Mouse (Mus musculus) midbrain, embryonic 13.5 days (tissue): ENCODE measurements at regions not wholly inside any gene's neighbourhood (a gene's known extent, or its start where the extent isn't known, plus 50 kb on each side); places are given as distances from the start of the nearest gene placed in this dataset.

Source experiments
- ATAC-seq: fragments of 200-750 bp; cut with Nextera tagmentation; 2 replicates; pipeline ENCODE4 v1.8.0; 2017; ENCODE audit warnings: mild to moderate bottlenecking, moderate TSS enrichment, moderate library complexity
- H3K27ac ChIP-seq: fragments of 300-500 bp; sonication (generic); 2 replicates; pipeline ENCODE4 v1.5.1; 2015; ENCODE audit warnings: inconsistent platforms, mild to moderate bottlenecking, moderate library complexity
- H3K27me3 ChIP-seq: fragments of 300-500 bp; sonication (generic); 2 replicates; pipeline ENCODE4 v1.6.1; 2015; ENCODE audit warnings: mild to moderate bottlenecking, inconsistent platforms
- H3K36me3 ChIP-seq: fragments of 300-500 bp; sonication (generic); 2 replicates; pipeline ENCODE4 v1.6.1; 2015; ENCODE audit warnings: mild to moderate bottlenecking, inconsistent platforms
- H3K4me1 ChIP-seq: fragments of 300-500 bp; sonication (generic); replicated peaks from 2 replicates; pipeline ENCODE4 v1.6.1; 2015; ENCODE audit warnings: inconsistent platforms
- H3K4me2 ChIP-seq: fragments of 300-500 bp; sonication (generic); replicated peaks from 2 replicates; pipeline ENCODE4 v1.6.1; 2015; ENCODE audit warnings: moderate library complexity, mild to moderate bottlenecking, inconsistent platforms
- H3K4me3 ChIP-seq: fragments of 300-500 bp; sonication (generic); replicated peaks from 2 replicates; pipeline ENCODE4 v1.5.1; 2015; ENCODE audit warnings: mild to moderate bottlenecking, inconsistent platforms
- H3K9ac ChIP-seq: fragments of 300-500 bp; sonication (generic); replicated peaks from 2 replicates; pipeline ENCODE4 v1.6.1; 2015; ENCODE audit warnings: mild to moderate bottlenecking, inconsistent platforms
- H3K9me3 ChIP-seq: fragments of 300-500 bp; sonication (generic); 2 replicates; pipeline ENCODE4 v1.6.1; 2016; ENCODE audit warnings: mild to moderate bottlenecking, inconsistent platforms
- WGBS: fragments of 180-500 bp; shearing (Covaris S2); methylation state at CpG from one replicate; pipeline ENCODE4 v1.1.7; 2015; 5-methylcytosine and 5-hydroxymethylcytosine counted together

DNA sequence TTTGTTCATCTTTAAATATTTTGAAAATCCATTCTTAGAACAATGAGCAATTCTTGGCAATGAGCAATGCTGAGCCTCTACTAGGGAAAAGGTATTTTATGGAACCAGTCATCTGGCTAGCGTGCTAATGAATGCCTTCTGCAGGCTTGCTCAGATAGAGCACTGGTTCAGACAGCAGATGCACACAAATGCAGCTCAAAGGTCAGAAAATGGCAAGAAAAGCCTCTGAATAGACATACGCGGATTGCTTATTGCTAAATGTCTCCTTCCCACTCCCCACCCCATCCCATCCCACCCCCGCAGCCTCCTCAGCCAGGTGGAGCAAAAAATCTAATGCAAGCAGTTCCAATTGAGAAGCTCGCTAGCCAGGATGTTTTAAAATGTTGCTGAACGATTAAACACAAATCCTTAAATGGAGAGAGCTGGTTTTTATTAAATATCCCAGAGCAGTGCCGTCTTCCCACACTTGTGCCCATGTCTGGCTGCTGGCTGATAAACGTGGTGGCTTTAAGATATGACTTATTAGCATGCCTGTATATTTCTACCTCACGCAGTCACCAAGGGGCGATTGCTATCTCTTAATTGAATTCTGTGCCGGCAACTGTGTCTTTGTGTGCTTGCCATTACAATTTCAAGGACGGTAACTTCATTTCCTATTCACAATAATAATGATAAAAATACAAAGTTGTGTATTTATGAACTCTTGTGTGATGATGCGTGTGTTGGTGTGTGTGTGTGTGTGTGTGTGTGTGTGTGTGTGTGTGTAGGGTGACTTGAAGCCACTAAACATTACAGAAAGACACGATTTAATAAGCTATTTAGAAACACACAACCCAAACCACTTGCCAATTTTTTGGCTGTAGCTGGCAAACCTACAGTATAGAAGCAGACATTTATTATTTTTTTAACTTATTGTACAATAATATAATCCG, 192.7 kb upstream of the Pabpc6 start:
- peaks cover 20% of the 10 kb centered on the region for H3K4me1 ChIP-seq
- no peak overlapping the region for H3K9ac ChIP-seq
- peak overlapping the region; percentile 74 for H3K27ac ChIP-seq
- 53% methylated on average over 15 of the region's 15 CpGs for WGBS
- no peak overlapping the region for H3K4me2 ChIP-seq
- no peaks in the 10 kb centered on the region for H3K36me3 ChIP-seq
- H3K4me3 ChIP-seq = no peak overlapping the region
- peak; percentile 83 for ATAC-seq
- peaks cover 5% of the 10 kb centered on the region; the same call in 1 of the 2 replicates for H3K9me3 ChIP-seq
- H3K27me3 ChIP-seq = no peaks in the 10 kb centered on the region

DNA sequence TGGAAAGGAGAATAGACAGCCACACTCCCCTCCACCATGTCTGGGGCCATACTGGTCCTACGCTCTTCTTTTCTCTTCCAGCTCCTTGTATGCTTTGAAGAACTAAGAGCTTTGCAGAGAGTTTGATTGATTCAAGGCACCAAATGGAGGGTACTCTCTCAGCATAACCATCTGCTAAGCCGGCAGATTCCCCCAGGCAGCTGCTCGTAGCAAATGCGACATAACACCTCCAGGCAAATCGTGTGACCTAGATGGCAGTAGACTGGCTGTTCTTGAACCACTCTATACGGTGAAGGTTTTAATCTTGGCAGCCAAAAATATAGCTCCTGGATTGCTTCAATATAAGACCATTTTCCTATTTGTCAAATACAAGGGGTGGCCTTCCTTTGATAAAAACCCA, 191.8 kb upstream of the Pabpc6 start:
- peaks cover 20% of the 10 kb centered on the region for H3K4me1 ChIP-seq
- 75% methylated on average over 6 of the region's 6 CpGs for WGBS
- H3K36me3 ChIP-seq = no peaks in the 10 kb centered on the region
- no peak overlapping the region for H3K9ac ChIP-seq
- no peak overlapping the region for H3K4me2 ChIP-seq
- peak overlapping the region; percentile 74 for H3K27ac ChIP-seq
- peaks cover 13% of the 10 kb centered on the region; the same call in 1 of the 2 replicates for H3K9me3 ChIP-seq
- no peaks in the 10 kb centered on the region for H3K27me3 ChIP-seq
- ATAC-seq = no peak
- no peak overlapping the region for H3K4me3 ChIP-seq

DNA sequence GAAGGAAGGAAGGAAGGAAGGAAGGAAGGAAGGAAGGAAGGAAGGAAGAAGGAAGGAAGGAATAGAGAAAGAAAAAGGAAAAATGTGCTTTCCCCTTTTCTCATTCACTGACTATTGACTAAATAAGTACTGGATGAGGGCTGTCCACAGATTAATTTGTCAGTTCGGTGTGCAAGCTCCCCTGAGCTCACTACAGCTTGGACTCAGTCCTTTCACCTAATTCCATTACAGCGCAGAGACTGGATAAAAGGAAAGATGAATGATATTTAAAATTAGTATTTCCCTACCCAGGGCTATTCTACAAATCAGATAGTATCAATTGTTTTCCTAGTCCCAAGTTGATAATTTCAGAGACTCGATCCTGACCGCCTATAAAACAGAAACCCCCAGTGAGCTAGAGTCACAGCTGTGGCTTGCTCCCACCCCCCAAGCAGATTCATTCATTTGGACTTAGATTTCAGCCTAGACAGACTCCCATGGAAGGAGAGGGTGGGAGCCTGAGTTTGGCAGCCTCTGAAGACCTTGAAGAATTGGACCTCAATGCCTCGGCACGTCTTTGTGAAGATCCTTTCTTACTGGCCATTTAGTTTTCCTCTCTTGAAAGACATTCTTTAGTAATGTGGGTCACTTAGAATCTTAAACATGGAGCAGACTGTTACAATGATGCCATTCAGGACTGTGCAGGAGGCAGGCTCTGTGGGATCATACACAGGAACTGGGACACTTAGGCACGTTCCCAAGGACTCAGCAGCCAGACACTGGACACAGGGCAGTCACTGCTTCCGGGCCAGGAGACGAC, 179.2 kb upstream of the Pabpc6 start:
- WGBS = 38% methylated on average over 9 of the region's 9 CpGs

DNA sequence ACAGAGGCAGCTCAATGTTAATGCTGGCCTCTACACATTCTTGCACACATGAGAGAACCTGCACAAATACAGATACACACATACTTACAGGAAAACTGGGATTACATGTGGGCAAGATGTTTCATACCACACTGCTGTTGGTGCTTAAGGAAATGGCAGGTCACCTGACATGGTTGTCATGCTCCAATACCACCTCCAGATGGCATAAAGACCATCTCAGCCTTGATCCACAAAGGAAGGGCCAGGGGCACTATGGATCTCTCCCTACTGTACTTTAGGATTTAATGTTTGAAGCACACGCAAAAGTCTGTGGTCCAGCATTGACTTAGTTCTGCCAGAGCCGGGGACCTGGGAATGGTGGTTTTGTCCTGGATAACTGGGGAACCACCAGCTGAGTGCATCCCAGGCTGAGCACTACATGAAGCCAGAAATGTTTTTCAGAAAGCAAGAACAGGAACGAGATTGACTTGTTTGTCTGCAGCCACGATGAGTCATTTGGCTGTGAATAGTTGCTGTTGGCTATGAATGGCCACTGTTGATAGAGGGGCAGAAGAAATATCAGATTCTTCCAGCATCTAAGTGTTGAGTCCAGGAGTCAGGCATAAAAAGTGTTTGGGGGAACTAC, 176.0 kb upstream of the Pabpc6 start:
- Histone ChIP-seq H3K9me3 (no peaks in the 10 kb centered on the region), H3K4me1 (0 out of 2 replicates have a peak, but pooled peaks cover 14% of the 10 kb centered on the region), H3K36me3 (no peaks in the 10 kb centered on the region), H3K27me3 (no peaks in the 10 kb centered on the region), H3K27ac (no peak overlapping the region), H3K4me2 (no peak overlapping the region), H3K4me3 (no peak overlapping the region), H3K9ac (no peak overlapping the region)
- WGBS = 76% methylated on average over 4 of the region's 4 CpGs
- ATAC-seq = no peak

More for the DNA sequence above, 179.2 kb upstream of the Pabpc6 start:
- Histone ChIP-seq H3K9ac (no peak overlapping the region), H3K27me3 (no peaks in the 10 kb centered on the region), H3K36me3 (no peaks in the 10 kb centered on the region), H3K9me3 (no peaks in the 10 kb centered on the region), H3K4me1 (0 out of 2 replicates have a peak, but pooled peaks cover 14% of the 10 kb centered on the region), H3K27ac (0 out of 2 replicates have a peak overlapping the region, but pooled peaks have one; percentile 58), H3K4me3 (no peak overlapping the region), H3K4me2 (no peak overlapping the region)
- peak; percentile 92 for ATAC-seq

DNA sequence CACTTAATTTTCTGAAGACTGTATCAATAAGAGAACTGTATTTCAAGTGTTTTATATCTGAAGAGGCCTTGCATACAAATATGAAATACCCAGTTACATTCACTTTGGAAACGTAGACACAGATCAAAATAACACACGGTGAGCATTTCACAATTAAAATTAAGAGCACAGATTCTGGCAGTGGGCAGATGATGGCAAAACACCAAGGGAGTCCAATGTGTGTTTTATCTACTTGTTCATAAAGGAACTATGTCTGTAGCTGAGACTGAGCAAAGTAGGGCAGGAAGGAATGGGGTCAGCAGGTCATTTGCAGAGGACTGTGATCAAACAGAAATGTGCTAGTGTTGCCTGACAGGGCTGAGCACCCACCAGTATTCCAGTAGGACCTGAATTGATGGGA, 171.6 kb upstream of the Pabpc6 start:
- no peak overlapping the region for H3K4me2 ChIP-seq
- no peak overlapping the region for H3K9ac ChIP-seq
- H3K9me3 ChIP-seq = no peaks in the 10 kb centered on the region
- no peaks in the 10 kb centered on the region for H3K4me1 ChIP-seq
- H3K27ac ChIP-seq = no peak overlapping the region
- ATAC-seq = no peak
- 81% methylated on average over 2 of the region's 2 CpGs for WGBS
- no peaks in the 10 kb centered on the region for H3K27me3 ChIP-seq
- H3K36me3 ChIP-seq = no peaks in the 10 kb centered on the region
- H3K4me3 ChIP-seq = no peak overlapping the region

DNA sequence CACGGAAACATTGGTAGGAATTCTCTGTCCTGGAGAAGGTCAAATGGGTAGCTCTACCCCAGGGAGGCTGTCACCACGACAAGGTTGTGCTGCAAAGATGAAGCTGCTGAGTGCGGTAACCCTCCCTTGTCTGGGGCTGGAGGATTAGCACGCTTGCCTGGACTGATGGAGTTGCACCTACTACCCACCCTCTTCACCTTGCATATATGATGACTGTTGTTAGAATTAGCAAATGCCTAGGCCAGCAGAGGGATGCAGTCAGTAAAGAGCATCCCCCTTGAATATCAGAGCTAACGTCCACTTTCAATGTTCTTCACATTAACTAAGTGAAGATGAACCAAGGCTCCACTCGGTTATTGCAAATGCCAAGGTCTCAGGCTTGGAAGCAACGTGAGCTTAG, 169.7 kb upstream of the Pabpc6 start:
- ATAC-seq = no peak
- Histone ChIP-seq H3K27me3 (no peaks in the 10 kb centered on the region), H3K27ac (no peak overlapping the region), H3K9ac (no peak overlapping the region), H3K9me3 (no peaks in the 10 kb centered on the region), H3K4me1 (no peaks in the 10 kb centered on the region), H3K4me2 (no peak overlapping the region), H3K4me3 (no peak overlapping the region), H3K36me3 (no peaks in the 10 kb centered on the region)
- 81% methylated on average over 7 of the region's 7 CpGs for WGBS

DNA sequence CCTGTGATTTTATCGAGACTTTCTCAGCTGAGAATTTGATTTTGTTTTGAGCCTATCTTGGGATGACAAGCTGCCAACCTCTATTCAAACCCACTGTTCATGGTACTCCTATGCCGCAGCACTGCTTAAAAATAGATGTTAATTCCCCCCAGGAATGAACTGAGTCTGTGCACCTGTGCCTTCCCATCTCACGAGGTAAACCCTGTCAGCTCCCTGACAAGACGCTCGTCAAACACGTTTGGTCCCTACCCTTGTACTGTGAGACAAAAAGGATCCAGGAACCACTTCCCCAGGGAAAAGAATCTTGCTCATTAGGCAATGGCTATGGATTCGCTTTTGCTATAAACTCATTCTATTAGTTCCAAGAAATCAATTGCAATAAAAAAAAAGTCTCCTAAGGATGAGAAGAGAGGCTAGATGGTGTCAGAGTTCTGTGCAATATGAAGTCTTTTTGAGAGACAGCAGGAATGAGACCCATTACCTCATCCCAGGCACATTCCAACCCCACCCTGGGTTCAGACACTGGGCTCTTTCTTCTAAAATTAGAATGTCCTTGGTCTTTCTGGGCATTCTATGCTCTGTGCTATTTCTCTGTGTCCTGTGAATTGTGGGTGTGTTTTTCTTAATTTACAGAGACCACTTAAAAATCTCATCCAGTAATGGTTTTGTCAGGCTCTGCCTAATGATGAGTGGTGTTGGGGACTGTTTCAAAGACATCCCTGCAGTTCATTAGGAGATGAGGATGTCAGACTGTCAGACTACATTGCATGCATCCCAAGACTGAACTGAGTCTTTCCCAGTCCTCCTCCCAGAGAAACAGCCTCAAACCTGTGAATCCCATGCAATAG, 167.7 kb upstream of the Pabpc6 start:
- no peak for ATAC-seq
- WGBS = 75% methylated on average over 7 of the region's 7 CpGs
- H3K4me2 ChIP-seq = no peak overlapping the region
- H3K27ac ChIP-seq = no peak overlapping the region
- H3K27me3 ChIP-seq = no peaks in the 10 kb centered on the region
- H3K9ac ChIP-seq = no peak overlapping the region
- H3K36me3 ChIP-seq = no peaks in the 10 kb centered on the region
- H3K4me1 ChIP-seq = no peaks in the 10 kb centered on the region
- H3K4me3 ChIP-seq = no peak overlapping the region
- no peaks in the 10 kb centered on the region for H3K9me3 ChIP-seq

DNA sequence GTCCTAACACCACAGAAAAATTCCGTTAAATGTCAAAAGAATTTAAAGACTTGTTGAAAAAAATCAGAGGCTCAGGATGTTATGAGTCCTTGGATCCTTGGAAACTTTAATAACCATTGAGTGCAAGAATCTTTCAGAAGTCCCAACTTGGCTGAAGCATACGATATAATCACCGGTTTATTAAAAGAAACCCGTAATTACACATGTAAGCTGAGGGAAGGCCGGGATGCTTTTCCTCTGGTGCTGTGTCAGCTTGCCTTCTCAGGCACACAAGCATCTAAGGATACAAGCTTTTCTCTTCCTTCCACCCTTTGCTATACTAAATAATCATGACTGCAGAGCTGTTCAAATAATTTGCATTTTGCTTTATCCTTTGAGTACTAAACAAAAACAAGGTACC, 160.4 kb upstream of the Pabpc6 start:
- 84% methylated on average over 5 of the region's 5 CpGs for WGBS
- no peaks in the 10 kb centered on the region for H3K4me1 ChIP-seq

DNA sequence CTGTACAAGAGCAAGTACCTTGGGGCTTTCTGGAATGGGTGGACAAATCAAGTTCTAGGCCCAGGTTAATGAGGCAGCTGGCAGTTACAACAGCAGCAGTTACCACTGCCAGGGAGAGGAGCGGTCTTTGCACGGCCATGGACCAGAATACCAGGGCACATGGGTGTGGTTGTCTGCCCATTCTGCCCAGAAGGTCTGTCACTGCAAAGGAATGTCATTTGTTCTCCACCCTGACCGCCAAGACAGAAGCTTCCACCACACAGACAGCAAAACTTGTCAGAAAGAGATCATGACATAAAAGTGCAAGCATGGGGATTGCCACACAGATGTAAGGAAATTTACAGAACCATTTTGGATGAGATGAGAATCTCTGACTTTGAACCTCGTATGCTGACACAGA, 151.8 kb upstream of the Pabpc6 start:
- Histone ChIP-seq H3K9me3 (no peaks in the 10 kb centered on the region), H3K36me3 (no peaks in the 10 kb centered on the region), H3K9ac (no peak overlapping the region), H3K4me1 (no peaks in the 10 kb centered on the region), H3K4me3 (no peak overlapping the region), H3K4me2 (no peak overlapping the region), H3K27me3 (no peaks in the 10 kb centered on the region), H3K27ac (no peak overlapping the region)
- WGBS = 95% methylated on average over 4 of the region's 4 CpGs
- ATAC-seq = no peak

More for the DNA sequence above, 160.4 kb upstream of the Pabpc6 start:
- Histone ChIP-seq H3K27me3 (no peaks in the 10 kb centered on the region), H3K36me3 (no peaks in the 10 kb centered on the region), H3K27ac (no peak overlapping the region), H3K9me3 (no peaks in the 10 kb centered on the region), H3K4me3 (no peak overlapping the region), H3K9ac (no peak overlapping the region), H3K4me2 (no peak overlapping the region)
- no peak for ATAC-seq

DNA sequence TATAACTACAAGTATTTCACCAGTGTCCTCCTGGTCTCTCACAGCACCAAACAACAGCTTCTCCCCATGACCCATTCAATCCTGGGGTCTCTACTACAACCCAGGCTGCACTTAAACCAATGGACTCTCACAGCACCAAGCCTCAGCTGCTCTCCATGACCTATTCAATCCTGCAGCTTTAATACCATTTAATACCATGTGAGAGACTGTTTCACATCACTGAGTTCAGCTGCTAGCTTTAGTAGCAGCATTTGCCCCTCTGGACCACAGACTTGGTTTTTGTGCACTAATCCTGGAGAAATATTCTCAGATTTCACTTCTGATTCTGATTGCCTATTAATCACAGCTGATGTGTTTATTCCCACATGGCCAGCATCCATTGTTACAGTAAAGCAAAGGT, 147.5 kb upstream of the Pabpc6 start:
- H3K4me3 ChIP-seq = no peak overlapping the region
- H3K4me1 ChIP-seq = no peaks in the 10 kb centered on the region
- no peak for ATAC-seq
- H3K4me2 ChIP-seq = no peak overlapping the region
- H3K27ac ChIP-seq = no peak overlapping the region
- H3K27me3 ChIP-seq = no peaks in the 10 kb centered on the region
- H3K9me3 ChIP-seq = no peaks in the 10 kb centered on the region
- H3K9ac ChIP-seq = no peak overlapping the region
- H3K36me3 ChIP-seq = no peaks in the 10 kb centered on the region

DNA sequence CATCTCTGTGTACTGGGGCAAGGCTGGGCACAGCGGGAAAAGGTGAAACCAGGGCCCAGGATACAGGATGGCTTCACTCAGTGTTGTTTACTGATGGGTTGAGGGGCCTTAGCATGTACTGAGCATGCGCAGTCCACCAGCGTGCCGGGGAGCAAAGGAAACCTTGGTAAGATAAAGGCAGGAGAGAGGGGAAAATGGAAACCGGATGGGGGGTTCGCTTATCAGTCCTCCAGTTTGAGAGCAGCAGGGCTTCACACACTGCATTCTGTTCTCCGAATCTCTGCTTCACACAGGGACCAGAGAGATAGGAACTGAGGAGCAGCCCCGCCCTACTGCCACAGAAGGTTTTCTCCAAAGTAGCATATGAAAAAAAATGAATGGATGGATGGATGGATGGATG, 127.6 kb upstream of the Pabpc6 start:
- 81% methylated on average over 8 of the region's 8 CpGs for WGBS
- no peaks in the 10 kb centered on the region for H3K9me3 ChIP-seq
- no peak overlapping the region for H3K9ac ChIP-seq
- no peak overlapping the region for H3K4me2 ChIP-seq
- peaks cover 8% of the 10 kb centered on the region for H3K4me1 ChIP-seq
- H3K4me3 ChIP-seq = no peak overlapping the region
- no peaks in the 10 kb centered on the region for H3K27me3 ChIP-seq
- no peak; the same call in 1 of the 2 replicates for ATAC-seq
- no peaks in the 10 kb centered on the region for H3K36me3 ChIP-seq
- H3K27ac ChIP-seq = no peak overlapping the region
